Mouse (Mus musculus) ES-E14 (cell line): ENCODE results near the gene Rab5if. TPM values are rescaled to one million over a fixed set of nuclear protein-coding genes. Genes with fewer than 3 reads are reported as not detected.
"Not testable (repeated sequence)": the region's sequence is repeated elsewhere in the genome, so short reads cannot be mapped to it uniquely, and the experiment has no call there.

ENCODE experiments used
- DNase-seq: peaks from one replicate; pipeline ENCODE4 v3.0.0-alpha.2; 2013; ENCODE audit warnings: low read depth, low spot score
- H3K27ac ChIP-seq: 2 replicates; pipeline ENCODE4 v1.5.1; 2012; ENCODE audit warnings: low read depth, mild to moderate bottlenecking, low read length, moderate library complexity, mixed read lengths; ENCODE audit not compliant: poor library complexity, insufficient read depth, severe bottlenecking
- H3K36me3 ChIP-seq: 2 replicates; pipeline ENCODE4 v1.6.1; 2012; ENCODE audit warnings: mild to moderate bottlenecking, low read length, moderate library complexity, mixed read lengths; ENCODE audit not compliant: control insufficient read depth, poor library complexity, insufficient read depth, severe bottlenecking
- H3K4me1 ChIP-seq, 2 experiments: fragments of 150-350 bp in 1 of 2; sonication (generic) in 1 of 2; 2 replicates each; pipeline ENCODE4 v1.6.1; 2012; ENCODE audit warnings: low read length in 2 of 2, mild to moderate bottlenecking in 1 of 2, mixed read lengths in 1 of 2; ENCODE audit not compliant: control insufficient read depth in 2 of 2, insufficient read depth in 2 of 2, poor library complexity in 1 of 2
- H3K4me3 ChIP-seq, 2 experiments: fragments of 150-350 bp in 1 of 2; sonication (generic) in 1 of 2; 2 replicates each; pipeline ENCODE4 v1.5.1; 2012; ENCODE audit warnings: low read length in 2 of 2, low read depth in 1 of 2, mild to moderate bottlenecking in 1 of 2, mixed read lengths in 1 of 2; ENCODE audit not compliant: insufficient read depth in 1 of 2, poor library complexity in 1 of 2, severe bottlenecking in 1 of 2
- H3K9ac ChIP-seq: 2 replicates; pipeline ENCODE4 v1.6.1; 2012; ENCODE audit warnings: low read depth, mild to moderate bottlenecking, low read length, mixed read lengths; ENCODE audit not compliant: poor library complexity, insufficient read depth, severe bottlenecking
- H3K9me3 ChIP-seq: fragments of 150-350 bp; sonication (generic); 2 replicates; pipeline ENCODE4 v1.6.1; 2012; ENCODE audit warnings: low read depth, mild to moderate bottlenecking, low read length; ENCODE audit not compliant: control insufficient read depth, insufficient read depth
- CHD2 ChIP-seq: IDR thresholded peaks from 2 replicates; pipeline ENCODE4 v1.6.1; 2014; ENCODE audit warnings: mild to moderate bottlenecking, low read depth, low read length, inconsistent platforms
- HCFC1 ChIP-seq: IDR thresholded peaks from 2 replicates; pipeline ENCODE4 v1.6.1; 2012; ENCODE audit warnings: low read length, inconsistent platforms, borderline replicate concordance; ENCODE audit not compliant: insufficient read depth
- MAFK ChIP-seq: IDR thresholded peaks from 2 replicates; pipeline ENCODE4 v1.6.1; 2014; ENCODE audit warnings: mild to moderate bottlenecking, low read depth, low read length, inconsistent platforms; ENCODE audit not compliant: insufficient read depth
- ZC3H11A ChIP-seq: IDR thresholded peaks from 2 replicates; pipeline ENCODE4 v1.6.1; 2012; ENCODE audit warnings: low read depth, mild to moderate bottlenecking, inconsistent platforms, low read length, borderline replicate concordance
- ZNF384 ChIP-seq: IDR thresholded peaks from 2 replicates; pipeline ENCODE4 v1.6.1; 2012; ENCODE audit warnings: low read depth, low read length, inconsistent platforms
- in situ Hi-C, 2 experiments: fragments of 600-800 bp; cut with MboI; formaldehyde crosslinking; loops; one replicate each; pipeline ENCODE4 v1.15.1; 2025; ENCODE audit warnings: low sequenced_read_pairs in 2 of 2, inconsistent platforms in 1 of 2; ENCODE audit not compliant: unreplicated experiment in 2 of 2
- total RNA-seq: library from RNA; depleted of rRNA; stranded (reverse); fragments of 300-350 nt; gene quantifications from 2 replicates; pipeline ENCODE4 v1.2.3, GENCODE M21; 2012

The Rab5if gene
- total RNA-seq, 1 experiment: 216 TPM

DNA sequence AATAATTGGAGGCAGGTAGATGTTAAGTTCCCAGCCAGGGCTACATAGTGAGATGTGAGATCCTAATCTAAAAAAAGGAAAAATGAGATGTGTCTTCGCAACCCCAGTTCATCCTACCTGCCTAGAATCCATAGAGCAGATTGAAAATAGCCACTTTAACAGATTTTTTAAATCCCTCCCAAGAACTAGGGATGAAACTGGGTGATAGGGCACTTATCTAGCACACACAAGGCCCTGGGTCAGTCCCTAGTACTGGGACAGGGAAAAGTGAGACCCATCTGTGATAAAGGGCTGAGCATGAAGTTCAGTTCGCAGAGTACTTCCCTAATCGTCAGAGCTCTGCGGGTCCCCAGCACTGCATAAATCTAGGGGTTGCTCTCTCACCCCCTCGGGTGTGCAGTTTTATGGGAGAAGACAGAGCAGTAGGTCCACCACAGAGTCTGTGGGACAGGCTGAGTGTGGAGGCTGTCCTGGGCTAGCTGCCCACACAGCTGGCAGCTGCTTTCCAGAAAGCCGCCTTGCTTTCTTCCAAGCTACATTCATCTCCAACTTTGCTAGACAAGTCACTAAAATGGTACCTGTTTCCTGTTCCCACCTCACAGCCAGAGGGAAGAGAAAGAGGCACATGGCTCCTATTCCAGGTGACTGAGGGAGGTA lies 14.3 kb upstream of the Rab5if start:
- Histone ChIP-seq H3K9me3 (no peaks in the 10 kb centered on the region), H3K27ac (no peak overlapping the region), H3K9ac (no peak overlapping the region), H3K4me3 (no peak overlapping the region), H3K4me1 (peaks cover 2 to 32% of the 10 kb centered on the region in 2 experiments; a peak in 2 of 4 replicates), H3K36me3 (peaks cover 65% of the 10 kb centered on the region)
- no peak for TF ChIP-seq ZC3H11A
- TF ChIP-seq HCFC1: no peak
- TF ChIP-seq CHD2: no peak
- TF ChIP-seq ZNF384: no peak
- no peak for TF ChIP-seq MAFK
- DNase-seq: no peak
- in situ Hi-C loops: no loop called here

DNA sequence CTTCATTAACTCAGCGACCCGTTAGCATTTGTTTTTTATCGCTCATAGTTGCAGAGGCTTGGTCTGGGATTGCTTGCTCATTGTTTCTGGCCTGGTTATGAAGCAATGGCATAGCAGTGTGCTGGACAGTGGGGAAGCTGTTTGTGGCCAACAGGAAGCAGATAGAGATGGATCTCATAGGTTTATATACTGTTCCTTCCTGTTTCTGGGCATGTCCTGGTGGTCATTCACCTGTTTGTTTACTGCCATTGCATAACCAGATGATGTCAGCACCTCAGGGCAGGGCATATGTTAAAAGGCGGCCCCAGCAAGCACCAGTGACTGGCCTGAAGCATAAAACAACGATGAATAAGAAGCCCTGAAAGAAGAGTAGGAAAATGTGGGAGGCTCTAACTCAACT lies 12.4 kb upstream of the Rab5if start:
- peaks cover 56% of the 10 kb centered on the region for H3K36me3 ChIP-seq
- H3K27ac ChIP-seq: no peak overlapping the region
- no peak for TF ChIP-seq MAFK
- TF ChIP-seq ZC3H11A: no peak
- TF ChIP-seq ZNF384: no peak
- TF ChIP-seq HCFC1: no peak

GRCm38 (mm10) chr2:156853584-156853983 lies 9.3 kb upstream of the Rab5if start:
- H3K9ac ChIP-seq, H3K27ac ChIP-seq, H3K4me1 ChIP-seq, H3K4me3 ChIP-seq, DNase-seq, H3K9me3 ChIP-seq, in situ Hi-C loops: not testable (repeated sequence)
- peaks cover 40% of the 10 kb centered on the region for H3K36me3 ChIP-seq

More for the DNA sequence above, 12.4 kb upstream of the Rab5if start:
- Histone ChIP-seq H3K4me3 (no peak overlapping the region), H3K9ac (no peak overlapping the region), H3K4me1 (peaks cover 0 to 15% of the 10 kb centered on the region in 2 experiments; a peak in 1 of 4 replicates), H3K9me3 (no peaks in the 10 kb centered on the region)
- in situ Hi-C loops: no loop called here
- DNase-seq: no peak

GRCm38 (mm10) chr2:156853999-156854771 lies 8.7 kb upstream of the Rab5if start:
- H3K4me1 ChIP-seq, H3K9me3 ChIP-seq, H3K9ac ChIP-seq, DNase-seq, in situ Hi-C loops, H3K4me3 ChIP-seq, H3K27ac ChIP-seq: not testable (repeated sequence)
- peaks cover 35% of the 10 kb centered on the region for H3K36me3 ChIP-seq

GRCm38 (mm10) chr2:156856311-156856710 lies 6.6 kb upstream of the Rab5if start:
- DNase-seq: no peak
- H3K27ac ChIP-seq: no peak overlapping the region

More at GRCm38 (mm10) chr2:156856311-156856710, 6.6 kb upstream of the Rab5if start:
- in situ Hi-C loops: no loop called here
- TF ChIP-seq ZC3H11A (no peak), CHD2 (no peak), ZNF384 (no peak), HCFC1 (no peak), MAFK (no peak)
- Histone ChIP-seq H3K9me3 (no peaks in the 10 kb centered on the region), H3K9ac (no peak overlapping the region), H3K4me3 (no peak overlapping the region), H3K4me1 (peaks cover 4 to 5% of the 10 kb centered on the region in 2 experiments; a peak in 2 of 4 replicates), H3K36me3 (peaks cover 20% of the 10 kb centered on the region)
